Mouse (Mus musculus) testis, adult 2 months (tissue): ENCODE measurements around the gene AU040320. TPM values are rescaled to one million over a fixed set of nuclear protein-coding genes. Genes with fewer than 3 reads are reported as not detected.

ENCODE experiments used
- H3K27ac ChIP-seq: fragments of 200-500 bp; 2 replicates; pipeline ENCODE4 v1.5.1; 2012; ENCODE audit warnings: low read depth, low read length; ENCODE audit not compliant: control insufficient read depth, insufficient read depth
- H3K27me3 ChIP-seq: fragments of 200-500 bp; 2 replicates; pipeline ENCODE4 v1.6.1; 2012; ENCODE audit warnings: mild to moderate bottlenecking, low read length, moderate library complexity; ENCODE audit not compliant: control insufficient read depth, insufficient read depth
- H3K36me3 ChIP-seq: fragments of 200-500 bp; 2 replicates; pipeline ENCODE4 v1.6.1; 2012; ENCODE audit warnings: mild to moderate bottlenecking, low read length; ENCODE audit not compliant: control insufficient read depth, insufficient read depth
- H3K4me1 ChIP-seq: fragments of 200-500 bp; 2 replicates; pipeline ENCODE4 v1.6.1; 2012; ENCODE audit warnings: low read length; ENCODE audit not compliant: control insufficient read depth, insufficient read depth
- H3K4me3 ChIP-seq: fragments of 200-500 bp; 2 replicates; pipeline ENCODE4 v1.5.1; 2012; ENCODE audit warnings: low read depth, mild to moderate bottlenecking, low read length, moderate library complexity, mixed read lengths; ENCODE audit not compliant: control insufficient read depth
- CTCF ChIP-seq: fragments of 200-500 bp; IDR thresholded peaks from 2 replicates; pipeline ENCODE4 v1.5.1; 2012; ENCODE audit warnings: low read depth, mild to moderate bottlenecking, inconsistent platforms, low read length, moderate library complexity; ENCODE audit not compliant: control insufficient read depth, insufficient read depth, insufficient replicate concordance
- POLR2A ChIP-seq: fragments of 200-500 bp; IDR thresholded peaks from 2 replicates; pipeline ENCODE4 v1.6.1; 2012; ENCODE audit warnings: low read depth, mild to moderate bottlenecking, inconsistent platforms, low read length, moderate library complexity; ENCODE audit not compliant: control insufficient read depth
- polyA plus RNA-seq: library from polyadenylated mRNA; depleted of rRNA; stranded (reverse); fragments of >200 nt; gene quantifications from 2 replicates; pipeline ENCODE4 v1.2.3, GENCODE M21; 2012; rRNA removed

Gene AU040320
- polyA plus RNA-seq = 74.1 and 79.1 TPM in 2 replicates

DNA sequence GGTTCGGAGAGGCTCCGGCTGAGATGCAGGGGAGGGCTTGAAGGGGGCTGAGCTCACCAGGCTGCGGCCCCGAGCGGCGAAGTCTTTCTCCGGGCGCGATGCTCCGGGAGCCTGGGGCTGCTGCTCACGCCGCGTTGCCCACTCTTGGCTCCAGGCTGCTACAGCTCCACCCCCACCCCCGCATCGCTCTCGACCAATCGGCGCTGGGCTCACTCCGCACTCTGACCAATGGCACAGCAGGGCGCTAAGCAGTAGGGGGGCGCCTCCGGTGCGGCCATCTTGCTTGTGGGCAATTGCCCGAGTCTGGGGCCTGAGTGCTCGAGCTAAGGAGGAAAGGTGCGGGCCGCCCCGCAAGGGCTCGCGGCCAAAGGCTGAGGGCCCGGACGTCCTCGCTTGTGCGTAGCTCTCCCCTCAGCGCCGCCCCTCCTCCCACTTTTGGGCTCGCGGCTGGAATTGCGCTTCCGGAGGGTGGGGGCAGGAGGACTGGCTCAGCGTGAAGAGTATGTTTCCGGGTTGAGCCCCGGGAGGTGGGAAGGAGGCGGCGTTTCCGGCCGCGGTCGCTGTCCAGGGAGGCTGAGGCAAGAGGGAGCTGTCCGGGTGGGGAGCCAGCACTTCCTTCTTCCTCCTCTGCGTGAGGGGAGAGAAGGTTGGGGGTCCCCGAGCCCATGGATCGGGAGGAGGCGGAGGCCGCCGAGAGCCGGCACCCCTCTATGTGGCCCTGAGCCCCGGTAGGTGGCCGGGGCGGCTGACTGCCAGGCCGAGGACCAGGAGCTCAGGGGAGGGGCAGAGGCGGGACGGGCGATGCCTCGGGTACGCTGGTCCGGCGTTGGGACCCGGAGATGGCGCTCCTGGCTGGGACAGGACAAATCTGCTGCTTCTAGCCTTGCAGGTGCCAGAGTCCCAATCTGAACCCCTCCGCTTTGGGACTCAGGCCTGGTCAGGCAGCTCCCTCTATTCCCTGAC, at the start of gene AU040320, which contains the start of gene Ncdn:
TSS of gene AU040320 (plus strand) at position 277 of the 963 bp plus-strand sequence.
TSS of gene Ncdn (minus strand) at position 171 of the 963 bp plus-strand sequence.
- peaks cover 11% of the 10 kb centered on the region for H3K4me1 ChIP-seq

GRCm38 (mm10) chr4:126706630-126707438, 46.5 kb upstream of the AU040320 start:
- Histone ChIP-seq H3K4me1 (no peaks in the 10 kb centered on the region), H3K27me3 (no peaks in the 10 kb centered on the region), H3K4me3 (no peak overlapping the region), H3K36me3 (peaks cover 4% of the 10 kb centered on the region), H3K27ac (no peak overlapping the region)
- TF ChIP-seq CTCF (no peak), POLR2A (no peak)

More for the DNA sequence above, at the start of gene AU040320, which contains the start of gene Ncdn:
- Histone ChIP-seq H3K27me3 (no peaks in the 10 kb centered on the region), H3K36me3 (peaks cover 4% of the 10 kb centered on the region), H3K4me3 (peak within 1 kb of the TSS; percentile 91), H3K27ac (peak within 1 kb of the TSS; percentile 94)
- TF ChIP-seq CTCF = 0 out of 2 replicates have a peak, but pooled peaks have one; percentile 2
- peak; percentile 43 for TF ChIP-seq POLR2A

DNA sequence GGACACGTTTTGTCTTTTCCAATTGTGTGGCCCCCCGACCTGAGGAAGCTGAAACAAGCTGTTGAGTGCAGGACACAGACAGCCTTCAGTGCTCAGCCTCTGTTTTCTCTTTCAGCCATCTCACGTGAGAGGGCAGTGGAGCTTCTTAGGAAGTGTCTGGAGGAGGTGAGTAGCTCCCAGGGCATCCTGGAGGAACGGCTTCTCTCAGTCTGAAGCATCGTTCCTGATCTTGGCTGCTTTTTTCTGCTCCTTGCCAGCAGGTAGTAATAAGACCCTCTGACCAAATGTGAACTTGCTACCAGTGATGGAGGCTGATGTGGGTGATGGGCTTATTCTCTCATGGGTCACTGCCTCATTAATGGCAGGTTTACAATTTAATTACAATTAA, 45.9 kb upstream of the AU040320 start:
- H3K4me1 ChIP-seq = no peaks in the 10 kb centered on the region
- H3K36me3 ChIP-seq = peaks cover 4% of the 10 kb centered on the region
- no peak for TF ChIP-seq CTCF
- TF ChIP-seq POLR2A = no peak
- H3K4me3 ChIP-seq = no peak overlapping the region
- no peak overlapping the region for H3K27ac ChIP-seq
- H3K27me3 ChIP-seq = no peaks in the 10 kb centered on the region

DNA sequence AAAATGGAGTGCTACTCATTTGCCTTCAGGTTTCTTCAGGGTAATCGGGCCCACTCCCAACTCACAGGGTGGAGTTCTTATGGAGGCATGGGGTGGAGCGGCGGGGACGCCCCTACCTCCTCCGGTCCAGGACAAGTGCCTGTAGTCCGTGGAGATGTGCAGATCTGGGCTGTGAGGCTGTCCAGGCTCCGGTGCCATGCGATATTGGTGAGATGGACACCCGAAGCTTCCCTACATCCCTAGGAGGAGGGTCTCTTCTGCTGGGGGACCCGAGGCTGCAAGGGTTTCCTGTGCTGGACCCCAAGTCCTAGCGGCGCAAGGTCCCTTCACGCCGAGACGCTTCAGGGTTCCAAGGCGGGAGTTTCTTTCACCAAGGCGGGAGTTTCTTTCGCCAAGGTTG, 21.2 kb upstream of the AU040320 start:
- no peaks in the 10 kb centered on the region for H3K36me3 ChIP-seq
- H3K27ac ChIP-seq = no peak overlapping the region
- TF ChIP-seq POLR2A = no peak
- TF ChIP-seq CTCF = no peak
- peak overlapping the region; percentile 39 for H3K4me3 ChIP-seq
- H3K4me1 ChIP-seq = peaks cover 19% of the 10 kb centered on the region
- peaks cover 10% of the 10 kb centered on the region for H3K27me3 ChIP-seq

DNA sequence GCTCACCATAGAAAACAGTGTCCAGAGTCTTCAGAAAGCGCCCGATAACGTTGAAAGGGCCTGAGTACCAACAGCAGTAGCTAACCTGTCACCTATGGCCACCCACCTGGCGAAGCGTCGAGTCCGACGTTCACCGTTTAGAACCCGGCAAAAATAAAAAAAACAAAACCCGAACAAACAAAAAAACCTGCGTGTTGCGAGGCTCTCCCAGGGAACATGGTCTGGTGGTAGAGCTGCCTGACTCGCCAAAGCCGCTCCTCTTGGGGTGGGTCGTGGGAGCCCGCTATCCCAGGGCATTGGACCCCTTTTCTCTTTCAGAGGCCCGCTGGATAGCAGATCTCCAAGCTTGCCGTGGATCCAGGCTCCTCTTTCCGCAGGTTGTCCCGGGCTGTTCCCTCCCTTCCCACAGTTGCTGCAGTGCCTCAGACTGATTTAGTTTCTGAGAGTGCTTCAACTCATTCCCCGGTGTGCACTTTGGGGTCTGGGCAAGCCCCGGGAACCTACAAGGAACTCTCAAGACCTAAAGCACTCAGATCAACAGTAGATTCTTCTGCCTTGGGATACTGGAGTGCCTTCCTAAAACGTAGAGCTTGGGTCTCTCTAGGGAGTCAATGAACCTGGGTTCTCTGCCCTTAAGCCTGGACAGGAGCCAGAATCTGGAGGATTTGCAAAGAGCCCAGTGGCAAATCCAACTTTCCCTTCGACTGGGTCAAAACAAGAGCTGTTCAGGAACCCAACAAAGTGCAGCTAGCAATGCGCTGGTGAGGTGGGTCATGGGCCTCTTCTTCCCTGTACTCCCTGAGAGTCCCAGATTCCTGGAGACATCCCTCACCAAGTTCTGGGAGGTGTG, 20.6 kb upstream of the AU040320 start:
- TF ChIP-seq CTCF = no peak
- no peak for TF ChIP-seq POLR2A
- H3K27ac ChIP-seq = no peak overlapping the region
- peaks cover 19% of the 10 kb centered on the region for H3K4me1 ChIP-seq
- peak overlapping the region; percentile 39; the same call in 1 of the 2 replicates for H3K4me3 ChIP-seq
- peaks cover 10% of the 10 kb centered on the region for H3K27me3 ChIP-seq
- H3K36me3 ChIP-seq = no peaks in the 10 kb centered on the region

DNA sequence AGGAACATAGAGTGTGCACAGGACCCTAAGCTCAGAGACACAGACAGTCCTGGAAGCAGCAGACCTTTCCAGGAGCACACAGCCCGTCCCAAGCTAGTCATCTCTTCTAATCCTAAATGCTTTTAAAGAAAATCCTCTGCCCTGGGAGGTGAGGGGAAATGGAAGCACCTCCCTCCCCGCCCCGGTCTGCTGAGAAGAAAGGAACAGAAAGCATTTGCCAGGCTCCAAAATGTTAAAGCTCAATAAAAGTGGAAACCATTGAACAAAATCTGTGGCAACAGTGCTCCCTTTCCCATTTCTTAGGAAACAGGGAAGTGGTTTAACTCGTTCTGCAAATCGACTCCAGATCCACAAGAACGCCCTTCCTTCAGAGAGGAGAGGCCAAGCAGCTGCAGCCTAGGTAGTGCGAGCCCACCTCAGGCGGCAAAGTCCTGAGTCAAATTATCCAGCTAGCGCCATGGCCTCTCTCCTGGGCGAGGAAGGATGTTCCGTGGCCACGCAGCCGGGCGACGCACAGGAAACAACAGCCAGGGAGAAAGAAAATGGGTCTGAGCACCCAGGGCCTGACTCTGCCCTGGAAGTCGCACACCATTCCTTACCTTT, 19.2 kb upstream of the AU040320 start:
- Histone ChIP-seq H3K4me1 (peaks cover 19% of the 10 kb centered on the region), H3K27me3 (peaks cover 10% of the 10 kb centered on the region), H3K4me3 (no peak overlapping the region), H3K36me3 (no peaks in the 10 kb centered on the region), H3K27ac (no peak overlapping the region)
- no peak for TF ChIP-seq POLR2A
